Mouse (Mus musculus) liver, postnatal 0 days (tissue): ENCODE measurements around the gene Map4k4.

ENCODE experiments used
- CTCF ChIP-seq: sonication (generic); IDR thresholded peaks from 2 replicates; pipeline ENCODE4 v1.5.1; 2016; ENCODE audit warnings: antibody characterized with exemption, low read depth
- EP300 ChIP-seq: IDR thresholded peaks from 2 replicates; pipeline ENCODE4 v1.6.1; 2016; ENCODE audit warnings: antibody characterized with exemption, low read depth, mild to moderate bottlenecking

DNA sequence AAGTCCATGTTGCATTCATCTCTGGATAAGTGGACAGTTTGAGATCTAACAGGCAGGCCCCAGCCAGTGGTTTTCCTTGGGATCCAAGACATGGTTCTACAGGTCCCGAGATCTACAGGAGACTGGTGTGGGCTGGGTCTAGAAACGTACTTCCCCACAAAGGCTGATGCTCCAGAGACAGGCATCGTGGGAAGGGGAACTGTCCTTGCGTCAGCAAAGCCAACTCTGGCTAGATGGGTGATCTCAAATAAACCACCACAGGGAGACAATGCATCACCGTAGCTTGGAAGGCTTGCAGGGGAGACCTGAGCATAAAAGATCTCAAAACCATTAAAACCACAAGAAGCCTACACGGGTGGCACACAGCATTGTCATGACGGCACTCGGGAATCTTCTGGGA is 163.8 kb downstream of the Map4k4 start:
- no peak for TF ChIP-seq CTCF
- TF ChIP-seq EP300 = no peak
